Mouse (Mus musculus) right cerebral cortex, adult 2 months (tissue): ENCODE data around the gene Ccn5.

Experiments used
- DNase-seq, 2 experiments: peaks; one replicate each; pipeline ENCODE4 v3.0.0; 2021 to 2022; ENCODE audit warnings: low spot score in 2 of 2

The Ccn5 gene

DNA sequence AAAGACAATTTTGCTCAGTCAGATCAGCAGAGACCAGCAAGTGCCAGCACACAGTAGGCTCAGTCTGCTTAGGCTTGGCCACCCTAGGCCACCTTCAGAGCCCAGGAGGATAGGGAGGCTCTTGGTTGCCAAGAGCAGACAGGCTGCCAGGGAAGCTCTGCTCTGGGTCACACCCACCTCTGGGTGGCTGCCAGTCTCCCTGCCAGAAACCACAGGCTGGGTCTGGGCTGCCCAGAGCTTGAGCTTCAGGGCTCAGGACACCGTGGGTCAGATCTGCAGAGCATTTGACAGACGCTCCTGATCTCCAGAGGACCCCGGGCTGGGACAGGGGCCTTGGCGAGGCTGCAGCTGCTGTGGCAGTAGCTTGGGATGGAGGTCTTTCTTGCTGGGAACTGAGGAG lies at the start of gene Ccn5:
Gene Ccn5, plus strand, starts transcription at position 255 of the 400 bp plus-strand sequence.
- DNase-seq, result no peak

DNA sequence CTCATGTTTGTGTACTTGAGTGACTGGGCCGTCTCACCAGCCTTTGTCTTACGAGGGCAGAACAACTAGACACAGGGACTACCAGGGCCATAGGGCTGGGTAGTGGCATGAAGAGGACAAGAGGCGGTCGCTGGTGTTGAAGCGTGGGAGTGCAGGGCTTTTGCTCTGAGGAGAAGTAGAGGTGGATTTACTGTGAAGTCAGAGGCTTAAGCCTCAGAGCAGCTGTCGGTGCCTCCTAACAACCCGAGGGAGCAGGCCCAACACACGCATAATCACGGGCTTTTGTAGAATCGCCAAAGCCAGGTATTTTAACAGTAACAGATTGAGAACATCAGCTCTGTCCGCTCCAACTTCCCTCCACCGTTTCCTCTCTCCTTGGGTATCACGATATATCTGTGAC lies 44.0 kb upstream of the Ccn5 start:
- no peak for DNase-seq

DNA sequence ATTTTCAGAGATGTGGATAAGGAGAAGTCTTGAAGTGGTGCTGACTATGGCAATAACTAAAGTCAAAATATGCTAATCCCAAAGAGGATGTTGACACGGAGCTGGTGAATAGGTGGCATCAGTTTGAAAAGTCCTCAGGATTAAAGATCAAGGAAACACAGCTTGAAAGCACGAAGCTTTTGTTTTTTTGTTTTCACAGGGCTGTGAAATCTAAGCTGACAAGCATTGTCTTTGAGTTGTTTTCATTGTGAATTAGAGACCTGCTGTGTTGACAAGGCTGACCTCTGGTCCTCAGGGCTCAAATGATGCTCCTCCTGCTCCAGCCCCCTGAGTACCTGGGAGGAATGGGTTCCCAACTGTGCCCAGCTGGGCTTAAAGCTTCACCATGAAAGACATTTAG lies 43.6 kb upstream of the Ccn5 start:
- DNase-seq, result no peak

DNA sequence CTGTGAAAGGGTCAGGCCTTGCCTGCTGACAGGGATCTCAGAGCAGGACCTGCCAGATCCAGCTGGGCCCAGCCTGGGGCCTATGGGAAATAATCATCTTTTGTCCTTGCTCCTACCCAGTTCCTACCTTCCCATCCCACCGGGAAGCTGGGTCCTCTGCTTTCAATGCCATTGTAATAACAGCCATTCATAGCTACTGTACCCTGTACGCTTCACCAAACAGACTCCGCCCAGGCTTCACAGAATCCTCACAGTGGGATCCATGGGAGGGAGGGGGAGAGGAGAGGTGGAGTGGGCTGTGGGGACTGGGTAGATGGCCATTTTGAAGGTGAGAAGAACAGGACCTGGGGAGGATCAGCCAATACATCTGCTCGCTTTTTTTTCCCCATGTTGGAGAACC lies 41.8 kb upstream of the Ccn5 start:
- no peak for DNase-seq

DNA sequence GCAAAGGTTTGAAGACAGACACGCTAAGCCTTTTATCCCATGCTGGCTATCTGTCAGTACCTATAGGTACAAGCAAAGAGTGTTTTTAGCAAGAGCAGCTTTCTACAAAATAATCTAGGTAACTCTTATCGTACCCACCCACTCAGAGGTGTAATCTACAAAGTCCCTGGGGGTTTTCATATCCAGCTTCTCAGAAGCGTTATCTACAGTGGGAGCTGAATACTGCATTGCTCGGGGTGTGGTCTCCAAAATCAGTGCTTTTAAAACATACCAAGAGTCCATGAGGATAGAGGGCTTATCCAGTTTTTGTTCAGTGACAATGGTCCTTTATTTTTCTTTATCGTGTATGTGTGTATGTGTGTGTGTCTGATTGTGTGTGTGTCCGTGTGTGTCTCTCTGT lies 37.3 kb upstream of the Ccn5 start:
- DNase-seq, result no peak

DNA sequence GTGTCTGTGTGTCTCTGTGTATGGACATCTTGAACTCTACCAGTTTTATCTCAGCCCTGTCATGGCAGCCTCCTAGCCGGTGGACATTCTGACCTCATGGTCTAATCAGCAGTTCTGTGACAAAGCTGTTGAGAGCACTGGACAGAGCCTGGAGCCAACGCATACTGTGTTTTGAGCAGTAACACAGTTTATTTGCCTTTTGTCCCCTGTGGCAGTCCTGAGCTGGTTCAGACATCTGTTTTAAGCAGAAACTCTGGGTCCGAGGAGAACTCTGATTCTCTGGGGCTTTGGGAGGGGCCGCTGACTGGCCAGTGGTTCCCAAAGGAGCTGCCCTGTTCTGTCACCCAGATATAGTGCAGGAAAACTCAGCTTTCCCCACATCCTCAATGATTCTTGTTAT lies 36.8 kb upstream of the Ccn5 start:
- DNase-seq, result no peak

DNA sequence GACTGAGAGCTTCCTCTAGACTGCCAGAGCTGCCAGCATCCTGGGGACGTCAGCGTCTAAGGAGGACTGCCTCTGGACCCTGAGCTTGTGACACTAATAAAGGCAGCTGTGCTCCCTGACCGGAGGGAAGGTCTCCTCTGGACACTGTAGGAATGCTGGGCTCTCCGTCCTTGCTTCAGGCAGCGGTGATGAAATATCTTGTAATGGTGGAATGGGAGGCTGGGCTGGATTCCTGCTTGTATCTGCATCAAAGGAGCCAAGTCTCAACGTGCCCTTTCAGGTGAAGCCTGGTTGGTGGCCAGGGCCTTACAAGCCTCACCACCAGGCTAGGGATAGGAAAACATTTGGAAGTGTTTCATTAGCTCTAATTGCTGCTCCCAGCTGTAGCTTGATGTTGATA lies 33.6 kb upstream of the Ccn5 start:
- no peak for DNase-seq

DNA sequence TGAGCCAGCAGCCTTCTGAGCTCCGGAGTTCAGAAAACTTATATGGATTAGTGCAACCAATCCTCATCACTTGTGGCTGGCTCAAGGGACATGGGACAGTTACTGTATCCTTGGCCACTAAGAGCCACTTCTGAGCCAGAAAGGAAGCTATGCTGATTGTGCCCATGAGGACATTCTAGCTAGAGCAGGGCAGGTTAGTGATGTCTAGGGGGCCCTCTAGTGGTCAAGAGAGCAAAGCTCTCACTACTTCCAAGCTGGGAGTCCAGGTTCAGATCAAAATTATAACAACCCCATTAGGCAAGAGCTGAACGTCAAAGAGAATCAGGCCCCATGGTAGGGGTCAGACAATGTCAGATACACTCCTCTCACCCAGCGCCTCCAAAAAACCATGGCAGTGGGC lies 33.0 kb upstream of the Ccn5 start:
- DNase-seq, result peak; percentile 51 to 58

DNA sequence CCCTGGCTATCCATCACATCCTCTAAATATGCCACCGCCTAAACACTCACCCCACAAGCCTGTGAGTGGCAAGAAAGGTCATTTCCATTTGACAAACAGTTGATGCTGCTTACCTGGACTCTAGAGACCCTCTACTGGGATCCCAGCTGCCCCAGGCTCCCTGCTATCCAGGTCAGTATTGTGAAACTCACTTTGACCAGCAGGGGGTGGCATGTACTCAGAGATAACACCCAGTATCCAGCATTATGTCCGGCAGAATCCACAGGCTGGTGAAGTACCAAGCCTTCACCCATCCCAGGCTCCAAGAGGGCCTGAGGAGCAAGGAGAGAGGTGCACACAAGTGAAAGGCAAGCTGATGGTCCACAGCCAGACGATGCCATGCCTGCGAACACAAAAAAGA lies 32.2 kb upstream of the Ccn5 start:
- DNase-seq, result peak; percentile 77

DNA sequence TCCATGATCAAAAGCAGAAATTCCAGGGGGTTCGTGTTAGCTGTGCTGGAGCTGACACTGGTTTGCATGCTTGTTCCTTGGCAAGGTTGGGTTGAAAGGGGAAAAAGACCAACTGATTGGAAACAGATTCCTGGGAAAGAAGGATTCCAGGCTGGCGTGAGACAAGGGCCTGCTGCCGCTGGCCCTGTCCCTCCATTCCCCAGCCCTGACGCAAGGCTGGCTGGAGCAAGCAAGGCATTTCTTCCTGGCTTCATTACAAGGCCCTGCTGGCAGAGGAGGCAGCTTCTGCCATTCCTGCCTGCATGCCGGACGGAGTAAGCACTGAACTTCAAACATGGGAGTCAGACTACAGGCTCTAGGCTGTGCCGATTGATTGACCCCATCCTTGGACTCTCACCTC lies 22.2 kb upstream of the Ccn5 start:
- no peak for DNase-seq

DNA sequence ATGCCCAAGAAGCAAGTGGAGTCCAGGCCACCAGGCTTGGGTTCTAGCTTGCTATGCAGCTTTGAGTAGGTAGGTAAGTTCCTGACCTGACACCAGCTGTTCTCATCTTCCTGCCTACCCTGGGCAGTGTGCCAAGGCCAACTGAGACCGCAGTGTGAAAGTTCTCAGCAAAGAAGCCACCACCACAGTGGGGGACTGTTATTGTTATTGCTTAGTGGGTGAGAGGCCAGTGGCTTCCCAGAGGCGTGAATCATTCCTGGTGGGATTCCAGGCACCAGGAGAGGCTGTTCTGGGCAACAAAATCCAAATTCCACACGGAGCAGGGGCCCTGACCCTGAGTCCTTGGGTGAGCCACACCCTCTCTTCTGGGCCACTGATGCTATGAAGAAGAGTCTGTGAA lies 19.8 kb upstream of the Ccn5 start:
- no peak for DNase-seq

DNA sequence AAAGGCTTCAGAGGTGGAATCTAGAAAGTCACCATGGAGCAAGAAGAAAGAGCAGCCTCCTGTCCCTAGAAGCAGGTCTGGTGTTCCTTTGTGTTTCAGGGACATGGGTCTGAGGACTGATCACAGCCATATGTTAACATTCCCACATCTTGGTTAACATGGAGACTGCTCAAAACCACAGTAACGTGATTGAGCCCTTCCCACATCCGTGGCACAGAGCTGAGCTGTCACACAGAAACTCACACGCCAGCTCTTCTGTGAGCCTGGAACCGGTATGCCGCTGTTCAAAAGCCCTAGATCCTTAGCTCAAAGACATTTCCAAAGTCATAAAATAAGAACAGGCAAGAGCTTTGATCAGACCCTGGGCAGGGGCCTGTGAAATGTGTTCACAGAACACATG lies 19.3 kb upstream of the Ccn5 start:
- no peak for DNase-seq

DNA sequence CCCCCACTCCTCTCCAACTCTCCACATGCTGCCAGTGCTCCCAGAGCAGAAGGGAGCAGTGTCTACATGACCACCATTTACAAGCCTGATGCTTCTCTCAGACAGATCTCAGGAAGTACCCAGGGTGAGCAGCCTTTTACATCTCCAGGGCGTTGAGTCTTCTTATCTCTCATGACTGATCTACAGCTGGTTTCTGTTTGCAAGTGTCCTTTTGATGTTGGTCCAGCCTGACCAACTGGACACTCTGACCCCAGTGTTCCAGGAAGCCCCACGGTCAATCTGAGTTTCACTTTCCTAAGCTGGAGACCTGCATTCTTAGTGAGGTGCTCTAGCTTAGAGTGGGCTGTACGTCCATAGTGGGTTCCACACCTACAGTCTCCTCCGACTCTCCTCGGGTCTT lies 16.8 kb upstream of the Ccn5 start:
- DNase-seq, result no peak

DNA sequence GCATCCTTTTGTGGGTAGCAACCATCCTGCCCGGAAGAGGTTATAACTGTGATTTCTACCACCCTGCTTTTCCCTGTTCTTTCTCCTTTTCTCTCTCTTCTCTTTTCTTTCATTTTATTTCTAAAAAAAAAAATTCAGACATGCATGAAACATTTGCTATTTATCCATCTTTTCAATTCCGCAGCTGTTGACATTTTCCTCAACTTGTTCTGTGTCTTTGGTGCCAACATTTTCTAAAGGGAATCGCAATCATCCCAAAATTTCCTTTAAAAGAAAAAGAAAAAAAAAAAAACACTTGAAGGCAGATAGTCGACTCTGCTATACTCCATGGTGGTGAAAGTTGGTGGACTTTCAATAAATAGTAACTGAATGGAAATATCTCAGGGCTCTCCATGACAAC lies 11.5 kb upstream of the Ccn5 start:
- DNase-seq, result no peak

DNA sequence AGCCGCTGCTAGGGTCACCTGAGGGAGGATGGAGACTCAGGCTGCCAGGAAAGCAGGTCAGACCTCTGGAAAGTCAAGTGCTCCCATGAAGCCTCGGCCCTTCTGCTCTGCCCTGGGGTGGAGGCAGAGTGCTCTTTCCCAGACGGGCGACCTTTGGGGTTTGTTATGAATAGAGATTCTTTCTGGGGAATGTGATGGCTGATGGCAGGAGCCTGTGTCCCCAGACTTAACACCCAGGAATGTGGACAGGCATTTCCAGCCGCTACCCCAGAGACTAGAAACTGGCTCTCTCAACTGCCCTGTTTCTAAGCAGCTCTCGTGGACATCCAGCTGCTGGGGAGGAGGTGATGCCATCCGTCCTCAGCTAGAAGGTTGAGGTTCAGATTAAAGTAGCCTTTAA lies 11.0 kb upstream of the Ccn5 start:
- no peak for DNase-seq

DNA sequence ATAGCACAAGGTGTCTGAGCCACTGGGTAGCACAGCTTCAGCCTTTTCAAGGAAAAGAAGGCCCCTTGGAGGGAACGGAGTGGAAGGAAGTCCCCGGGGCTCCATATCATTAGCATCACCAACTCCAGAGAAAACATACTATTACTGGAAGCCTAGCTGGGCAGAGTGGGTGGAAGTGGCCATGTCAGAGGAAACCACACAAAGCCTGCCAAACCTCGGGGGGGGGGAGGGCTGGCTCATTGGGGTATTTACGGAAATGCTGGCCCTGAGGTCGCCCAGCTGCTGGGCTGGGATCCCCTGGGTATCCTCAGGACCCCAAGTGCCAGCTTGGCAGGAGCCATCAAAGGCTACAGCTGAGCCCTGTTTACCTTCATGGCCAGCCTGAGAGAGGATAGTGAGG lies 7.6 kb upstream of the Ccn5 start:
- no peak for DNase-seq

DNA sequence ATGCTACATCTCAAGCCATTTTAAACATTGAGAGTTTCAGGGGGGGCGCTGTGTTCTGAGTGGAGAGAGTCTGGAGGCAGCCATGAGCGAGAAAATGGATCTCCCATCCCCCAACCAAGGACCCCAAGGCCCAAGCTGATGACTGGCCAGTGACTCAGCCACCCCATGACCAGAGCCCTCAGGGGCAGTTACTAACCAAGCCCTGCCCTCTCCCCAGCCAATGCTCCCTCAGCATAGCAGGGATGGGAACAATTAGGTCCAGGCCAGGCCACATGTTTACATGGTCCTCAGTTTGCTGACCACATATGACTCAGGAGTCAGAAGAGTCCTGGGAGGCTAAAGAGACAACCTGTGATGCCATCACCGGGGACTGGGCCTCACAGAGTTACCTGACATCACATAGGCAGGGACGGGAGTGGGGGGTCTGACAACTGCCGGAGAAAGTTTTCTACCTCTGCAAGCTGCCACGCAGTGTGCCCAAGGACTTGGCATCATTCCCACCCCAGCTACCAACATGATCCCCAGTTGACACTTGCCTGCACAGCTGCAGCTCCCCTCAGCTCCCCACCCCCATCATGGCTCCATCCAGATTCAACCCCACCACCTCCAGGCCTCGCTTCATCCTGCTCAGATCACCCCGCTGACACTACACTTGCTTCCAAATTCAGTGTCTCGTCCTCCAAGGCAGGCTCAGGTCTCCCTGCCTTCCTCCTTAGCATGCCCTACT lies 5.8 kb upstream of the Ccn5 start:
- no peak for DNase-seq

DNA sequence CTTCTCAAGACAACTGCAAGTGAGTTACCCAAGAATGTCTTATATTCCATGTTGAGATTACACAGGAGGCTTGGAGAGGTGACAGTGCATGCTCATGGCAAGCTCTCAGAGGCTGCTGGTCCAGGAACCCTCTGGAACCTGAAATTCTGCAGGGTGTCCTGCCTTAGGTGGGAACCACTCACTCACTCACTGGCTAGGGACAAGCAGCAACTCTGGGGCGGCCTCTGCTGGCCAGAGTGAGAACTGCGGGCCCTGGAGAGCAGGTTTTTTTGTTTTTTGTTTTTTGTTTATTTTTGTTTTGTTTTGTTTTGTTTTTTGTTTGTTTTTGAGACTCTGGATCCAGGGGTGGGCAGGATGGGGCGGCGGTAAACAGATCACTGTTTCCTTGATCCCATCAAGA lies 2.6 kb downstream of the Ccn5 start:
- peak; percentile 50 to 54 for DNase-seq

DNA sequence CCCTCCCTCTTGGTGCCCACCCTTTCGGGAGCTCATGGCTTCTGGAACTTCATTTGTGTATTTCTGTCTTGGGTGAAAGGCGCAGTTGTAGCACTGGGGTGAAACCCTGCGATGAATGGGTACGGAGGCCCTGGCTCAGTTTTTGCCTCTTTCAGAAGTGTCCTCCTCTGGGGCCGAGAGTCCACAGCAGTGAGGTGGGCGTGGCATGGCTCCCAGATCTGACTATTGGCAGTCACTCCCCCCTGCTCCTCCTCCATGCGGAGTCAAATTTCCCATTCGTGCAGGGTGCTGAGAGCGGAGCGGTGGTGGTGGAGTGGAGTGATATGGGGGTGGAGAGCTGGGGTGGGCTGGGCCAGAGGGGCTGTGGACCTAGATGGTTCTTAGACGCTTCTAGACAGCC lies 3.1 kb downstream of the Ccn5 start:
- no peak for DNase-seq

DNA sequence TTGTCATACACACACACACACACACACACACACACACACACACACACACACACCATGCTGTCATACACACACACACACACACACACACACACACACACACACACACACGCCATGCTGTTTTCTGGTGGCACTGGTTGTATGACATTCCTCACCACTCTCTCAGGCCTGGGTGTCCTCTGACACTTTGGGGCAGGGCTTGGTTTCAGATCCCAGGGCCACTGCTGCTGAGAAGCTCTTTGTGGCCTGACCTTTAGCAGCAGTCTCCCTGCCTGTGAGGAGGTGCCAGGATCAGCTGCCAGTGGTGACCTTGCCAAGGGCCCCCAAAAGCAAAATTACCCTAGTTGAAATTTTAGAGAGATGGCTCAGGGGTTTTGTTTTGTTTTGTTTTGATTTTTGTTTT lies 5.2 kb downstream of the Ccn5 start:
- no peak for DNase-seq

DNA sequence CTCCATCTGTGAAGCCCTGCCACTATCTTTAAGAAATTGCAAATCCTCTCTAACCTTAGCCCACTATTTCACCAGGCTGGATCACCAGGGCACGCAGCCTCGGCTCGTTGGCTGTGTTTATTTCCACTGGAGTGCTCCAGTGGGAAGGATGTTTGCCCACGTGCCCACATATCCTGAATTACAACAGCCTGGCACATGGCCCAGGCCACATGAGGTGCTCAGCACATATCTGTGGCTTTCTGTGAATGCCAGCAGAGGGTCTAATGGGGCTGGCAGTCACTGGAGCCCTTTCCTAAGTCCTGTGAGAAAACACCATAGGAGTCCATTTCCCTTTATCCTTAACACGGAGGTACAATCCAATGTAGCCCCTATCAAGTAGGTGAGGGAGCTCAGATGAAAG lies 5.8 kb downstream of the Ccn5 start:
- DNase-seq, result no peak

DNA sequence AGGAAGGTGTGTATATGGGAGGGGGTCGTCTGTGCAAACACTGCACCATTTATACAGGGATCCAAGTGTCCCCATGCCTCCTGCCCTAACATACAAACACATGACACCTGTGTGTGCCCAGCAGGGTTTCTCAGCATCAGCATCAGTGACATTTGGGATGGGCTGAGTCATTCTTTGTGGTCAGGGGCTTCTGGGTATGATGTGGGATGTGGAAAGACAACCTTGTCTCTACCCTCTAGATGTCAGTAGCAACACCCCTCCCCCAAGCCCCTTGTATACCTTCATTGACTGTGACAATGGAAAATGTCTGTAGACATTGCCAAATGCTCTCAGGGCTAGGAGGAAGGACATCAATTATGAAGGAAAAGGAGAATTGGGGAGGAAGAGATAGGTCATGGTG lies 10.5 kb downstream of the Ccn5 start:
- no peak for DNase-seq

DNA sequence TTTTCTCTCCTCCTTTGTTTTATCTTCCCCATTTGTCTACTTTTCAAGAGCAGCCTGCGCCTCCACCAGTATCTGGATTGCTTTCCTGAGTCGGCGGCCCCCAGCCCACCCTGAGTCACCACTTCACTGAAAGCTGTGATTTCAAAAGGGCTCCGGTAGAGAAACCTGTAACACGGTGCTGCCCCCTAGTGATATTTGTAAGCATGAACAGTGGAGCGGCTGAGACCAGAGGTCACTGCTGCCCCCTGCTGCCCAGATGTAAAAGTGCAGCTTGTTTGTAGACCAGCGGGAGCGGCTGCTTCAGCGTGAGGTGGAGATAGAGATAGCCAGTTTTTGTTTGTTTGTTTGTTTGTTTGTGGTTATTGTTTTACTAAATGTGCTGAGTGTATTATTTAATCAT lies 17.4 kb downstream of the Ccn5 start:
- peak; percentile 89 to 90 for DNase-seq

DNA sequence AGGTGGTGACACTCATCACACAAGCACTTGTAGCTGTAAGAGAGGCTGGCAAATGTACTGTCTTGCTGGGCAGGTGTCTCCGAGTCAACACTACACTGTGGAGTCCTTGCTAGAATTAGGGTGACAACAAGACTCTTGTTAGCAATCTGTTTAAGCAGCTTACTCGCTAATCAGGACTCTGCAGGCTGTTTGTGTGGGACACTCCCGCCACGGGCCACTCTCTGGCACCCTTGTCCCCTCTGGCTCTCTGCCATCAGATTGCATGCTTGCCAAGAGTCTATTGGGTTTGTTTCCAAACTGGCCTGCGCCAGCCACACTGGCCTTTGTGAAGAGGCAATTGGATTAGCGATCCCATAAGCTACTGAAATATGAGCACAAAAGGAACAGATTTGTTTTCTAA lies 18.9 kb downstream of the Ccn5 start:
- peak; percentile 28 to 42 for DNase-seq
